Mouse (Mus musculus) CH12.LX (cell line): ENCODE measurements around the gene Nags. TPM values are rescaled to one million over a fixed set of nuclear protein-coding genes. Genes with fewer than 3 reads are reported as not detected.

Source experiments
- DNase-seq: peaks from one replicate; pipeline ENCODE4 v3.0.0-alpha.2; 2013; ENCODE audit errors: extremely low read depth
- H3K27ac ChIP-seq: 2 replicates; pipeline ENCODE4 v1.5.1; 2012; ENCODE audit warnings: low read depth, mild to moderate bottlenecking, control low read depth, moderate library complexity; ENCODE audit not compliant: insufficient read depth
- H3K27me3 ChIP-seq: replicated peaks from 2 replicates; pipeline ENCODE3; 2012; ENCODE audit warnings: inconsistent platforms
- H3K36me3 ChIP-seq, 2 experiments: replicated peaks in 1 of 2; 2 replicates each; pipeline versions ENCODE3 to v1.6.1; 2012; ENCODE audit warnings: inconsistent platforms in 1 of 2, low read length in 1 of 2, mild to moderate bottlenecking in 1 of 2, mixed read lengths in 1 of 2, moderate library complexity in 1 of 2; ENCODE audit not compliant: control insufficient read depth in 1 of 2, insufficient read depth in 1 of 2
- H3K4me1 ChIP-seq, 2 experiments: 2 replicates each; pipeline ENCODE4 v1.6.1; 2012; ENCODE audit warnings: inconsistent platforms in 1 of 2, moderate library complexity in 1 of 2; ENCODE audit not compliant: insufficient read depth in 2 of 2, control insufficient read depth in 1 of 2
- H3K4me2 ChIP-seq: 2 replicates; pipeline ENCODE4 v1.6.1; 2012; ENCODE audit warnings: low read depth, mild to moderate bottlenecking, control low read depth; ENCODE audit not compliant: poor library complexity, insufficient read depth, severe bottlenecking
- H3K4me3 ChIP-seq, 3 experiments: fragments of 150-350 bp in 1 of 3; sonication (generic) in 1 of 3; replicated peaks in 1 of 3; 2 replicates each; pipeline versions ENCODE3 to v1.5.1; 2011 to 2012; ENCODE audit warnings: low read depth in 2 of 3, low read length in 2 of 3, mild to moderate bottlenecking in 2 of 3, moderate library complexity in 2 of 3, control low read depth in 1 of 3, improper control_type of control experiment in 1 of 3, inconsistent platforms in 1 of 3, mixed read lengths in 1 of 3; ENCODE audit not compliant: poor library complexity in 1 of 3
- H3K79me2 ChIP-seq: replicated peaks from 2 replicates; pipeline ENCODE4 v1.6.1; 2012; ENCODE audit warnings: mild to moderate bottlenecking, moderate library complexity; ENCODE audit not compliant: control insufficient read depth, poor library complexity, insufficient read depth, severe bottlenecking; ENCODE audit errors: extremely low read depth
- H3K9ac ChIP-seq: 2 replicates; pipeline ENCODE4 v1.6.1; 2012; ENCODE audit warnings: low read depth, mild to moderate bottlenecking, control low read depth, moderate library complexity; ENCODE audit not compliant: insufficient read depth
- H3K9me3 ChIP-seq: replicated peaks from 2 replicates; pipeline ENCODE3; 2012; ENCODE audit warnings: low read length, inconsistent platforms, mixed read lengths
- ETS1 ChIP-seq: conservative IDR thresholded peaks from 2 replicates; pipeline ENCODE4 v1.6.1; 2012; ENCODE audit warnings: low read depth, mild to moderate bottlenecking, inconsistent platforms, low read length, improper control_type of control experiment, moderate library complexity
- HCFC1 ChIP-seq: IDR thresholded peaks from 2 replicates; pipeline ENCODE4 v1.6.1; 2012; ENCODE audit warnings: low read depth, mild to moderate bottlenecking, inconsistent platforms, low read length, improper control_type of control experiment
- IRF4 ChIP-seq: IDR thresholded peaks from 2 replicates; pipeline ENCODE4 v1.6.1; 2014; ENCODE audit warnings: low read depth, mild to moderate bottlenecking, inconsistent platforms, low read length, improper control_type of control experiment
- JUN ChIP-seq: IDR thresholded peaks from 2 replicates; pipeline ENCODE4 v1.6.1; 2011; ENCODE audit warnings: low read depth, mild to moderate bottlenecking, low read length, improper control_type of control experiment, moderate library complexity; ENCODE audit not compliant: insufficient read depth
- MAFK ChIP-seq: IDR thresholded peaks from 2 replicates; pipeline ENCODE4 v1.6.1; 2011; ENCODE audit warnings: low read length, improper control_type of control experiment; ENCODE audit not compliant: insufficient replicate concordance
- MXI1 ChIP-seq: IDR thresholded peaks from 2 replicates; pipeline ENCODE4 v1.6.1; 2011; ENCODE audit warnings: mild to moderate bottlenecking, low read depth, low read length, improper control_type of control experiment
- MYC ChIP-seq: IDR thresholded peaks from 2 replicates; pipeline ENCODE4 v1.6.1; 2011; ENCODE audit warnings: low read depth, mild to moderate bottlenecking, improper control_type of control experiment, low read length
- NRF1 ChIP-seq: IDR thresholded peaks from 2 replicates; pipeline ENCODE4 v1.6.1; 2014; ENCODE audit warnings: low read depth, mild to moderate bottlenecking, inconsistent platforms, low read length, improper control_type of control experiment, moderate library complexity
- POLR2A ChIP-seq: IDR thresholded peaks from 2 replicates; pipeline ENCODE4 v1.6.1; 2011; ENCODE audit warnings: low read depth, mild to moderate bottlenecking, improper control_type of control experiment, low read length
- RAD21 ChIP-seq: IDR thresholded peaks from 2 replicates; pipeline ENCODE4 v1.6.1; 2011; ENCODE audit warnings: low read depth, mild to moderate bottlenecking, low read length, improper control_type of control experiment, moderate library complexity
- RCOR1 ChIP-seq: conservative IDR thresholded peaks from 2 replicates; pipeline ENCODE4 v1.6.1; 2012; ENCODE audit warnings: low read depth, mild to moderate bottlenecking, inconsistent platforms, low read length, improper control_type of control experiment
- SMC3 ChIP-seq: IDR thresholded peaks from 2 replicates; pipeline ENCODE4 v1.6.1; 2011; ENCODE audit warnings: low read depth, low read length, improper control_type of control experiment
- TBP ChIP-seq: conservative IDR thresholded peaks from 2 replicates; pipeline ENCODE4 v1.6.1; 2011; ENCODE audit warnings: low read depth, low read length, improper control_type of control experiment
- TCF12 ChIP-seq: IDR thresholded peaks from 2 replicates; pipeline ENCODE4 v1.6.1; 2014; ENCODE audit warnings: low read depth, mild to moderate bottlenecking, inconsistent platforms, low read length, improper control_type of control experiment
- ZKSCAN1 ChIP-seq: IDR thresholded peaks from 2 replicates; pipeline ENCODE4 v1.6.1; 2012; ENCODE audit warnings: low read depth, inconsistent platforms, low read length, improper control_type of control experiment, borderline replicate concordance
- ZMIZ1 ChIP-seq: IDR thresholded peaks from 2 replicates; pipeline ENCODE4 v1.6.1; 2012; ENCODE audit warnings: low read depth, mild to moderate bottlenecking, inconsistent platforms, low read length, improper control_type of control experiment
- ZNF384 ChIP-seq: IDR thresholded peaks from 2 replicates; pipeline ENCODE4 v1.6.1; 2012; ENCODE audit warnings: low read depth, low read length, improper control_type of control experiment, inconsistent platforms
- dilution Hi-C: fragments of 300-500 bp; cut with MboI; formaldehyde crosslinking; loops from 2 replicates; pipeline ENCODE4 v1.14.3; 2020; ENCODE audit warnings: low sequenced_read_pairs; ENCODE audit not compliant: extremely low pct_unique_long_range_greater_than_20kb, extremely low pct_ligation_motif_present
- in situ Hi-C: fragments of 300-500 bp; cut with MboI; formaldehyde crosslinking; loops from 3 replicates; pipeline ENCODE4 v1.14.3; 2019; ENCODE audit warnings: low sequenced_read_pairs, low pct_ligation_motif_present, low pct_unique_long_range_greater_than_20kb, mixed read lengths
- polyA plus RNA-seq: library from polyadenylated mRNA; unstranded; fragments of >175 nt; gene quantifications from 2 replicates; pipeline ENCODE4 v1.2.1, GENCODE M21; 2012; ENCODE audit warnings: low read depth; ENCODE audit not compliant: insufficient read length
- total RNA-seq, 2 experiments: library from RNA; depleted of rRNA; stranded (reverse); fragments of 300-350 nt in 1 of 2; fragments of >200 nt in 1 of 2; gene quantifications; 2 replicates each; pipeline ENCODE4 v1.2.3; 2012 to 2014

Gene Nags
- total and polyA plus RNA-seq, 3 experiments, result not detected

- Histone ChIP-seq H3K4me1 (no peaks in the 10 kb centered on the region), H3K27me3 (peaks cover 54% of the 10 kb centered on the region), H3K9me3 (peaks cover 6% of the 10 kb centered on the region), H3K4me3 (no peak overlapping the region), H3K27ac (no peak overlapping the region), H3K36me3 (no peaks in the 10 kb centered on the region), H3K4me2 (no peak overlapping the region), H3K79me2 (no peaks in the 10 kb centered on the region), H3K9ac (no peak overlapping the region)
- in situ Hi-C loops, result no loop called here
- TF ChIP-seq RCOR1, result no peak
- TF ChIP-seq HCFC1, result no peak
- no peak for TF ChIP-seq JUN
- no peak for TF ChIP-seq RAD21
- TF ChIP-seq SMC3, result no peak
- no peak for TF ChIP-seq MAFK
- TF ChIP-seq ETS1, result no peak
- TF ChIP-seq TBP, result no peak
- no peak for TF ChIP-seq NRF1
- no peak for TF ChIP-seq POLR2A
- TF ChIP-seq ZMIZ1, result no peak
- no peak for DNase-seq
- dilution Hi-C loops, result no loop called here
These were observed 1.2 kb downstream of the Nags start for GRCm38 (mm10) chr11:102146531-102146930.

- dilution Hi-C loops (no loop called here), in situ Hi-C loops (no loop called here)
- Histone ChIP-seq H3K27ac (no peak overlapping the region), H3K4me1 (no peaks in the 10 kb centered on the region), H3K9me3 (peaks cover 6% of the 10 kb centered on the region), H3K79me2 (no peaks in the 10 kb centered on the region), H3K9ac (no peak overlapping the region), H3K36me3 (peaks cover under 1 to 1% of the 10 kb centered on the region in 2 experiments), H3K4me2 (no peak overlapping the region), H3K27me3 (peaks cover 51% of the 10 kb centered on the region), H3K4me3 (no peak overlapping the region)
- DNase-seq, result no peak
- no peak for TF ChIP-seq JUN
- TF ChIP-seq MXI1, result no peak
- TF ChIP-seq MYC, result no peak
- no peak for TF ChIP-seq IRF4
- TF ChIP-seq ZMIZ1, result no peak
- TF ChIP-seq ZKSCAN1, result no peak
- TF ChIP-seq ZNF384, result no peak
- TF ChIP-seq TCF12, result no peak
These were observed 2.1 kb downstream of the Nags start for GRCm38 (mm10) chr11:102147213-102147989.
